ENCODE assay signal across 11 mouse cellular contexts in genomic region chr5:13477653-13478052, GRCm38 (mm10).
A peak's percentile ranks its signal among the peaks of the same experiment; 100 is the strongest.
DNase-seq lines count a peak whose midpoint lies in the region; ATAC-seq and TF ChIP-seq lines count a peak whose summit lies in the region.
"Had no signal": no experiment of that assay in that cellular context is flagged by ENCODE, and none has a peak within 500 bp of the region (broad histone marks: within the 10 kb centered on the region; RNA-seq: fewer than 3 reads in every experiment).

No protein-coding gene starts in this region.

- no peak for ATAC-seq in heart, postnatal 0 days (ENCODE audit: insufficient read depth, low read depth)
- ATAC-seq in heart, embryonic 11.5 days (replicated peaks; ENCODE audit: insufficient number of reproducible peaks, low FRiP score, low TSS enrichment), result no peak
- ATAC-seq in lung, postnatal 0 days, result peak; percentile 35; the same call in 1 of the 2 replicates
- peak; percentile 72 for ATAC-seq in stomach, embryonic 16.5 days (ENCODE audit: insufficient read depth, low FRiP score)

- TF ChIP-seq EP300 in heart, postnatal 0 days (IDR thresholded peaks at IDR 0.05; ENCODE audit: low read depth), result no peak
- no peak for TF ChIP-seq EP300 in lung, postnatal 0 days (IDR thresholded peaks at IDR 0.05)

- no peak overlapping the region for H3K4me3 ChIP-seq in heart, postnatal 0 days (ENCODE audit: low read depth, low read length)
- no peak overlapping the region for H3K4me3 ChIP-seq in heart, embryonic 11.5 days (ENCODE audit: low read depth, low read length)
- H3K4me3 ChIP-seq in lung, postnatal 0 days (ENCODE audit: low read depth, low read length), result no peak overlapping the region
- H3K4me3 ChIP-seq in stomach, embryonic 16.5 days (replicated peaks; ENCODE audit: low read length), result no peak overlapping the region
- no peak overlapping the region for H3K4me3 ChIP-seq in heart, embryonic 10.5 days
- H3K4me3 ChIP-seq: limb, embryonic 15.5 days had no signal

- DNase-seq in heart, postnatal 0 days (ENCODE audit: low spot score), result peak; percentile 37
- peak; percentile 53 for DNase-seq in lung, postnatal 0 days (ENCODE audit: low spot score)
- DNase-seq in lung, postnatal 36 days, result no peak
- DNase-seq in adipocyte (ENCODE audit: low spot score), result peak; percentile 67
- no peak for DNase-seq in heart, embryonic 10.5 days (ENCODE audit: low spot score)
- DNase-seq: cerebellum, postnatal 14 days; heart, postnatal 36 days; right cerebral cortex, postnatal 4 days had no signal

- no peak overlapping the region for H3K4me2 ChIP-seq in heart, postnatal 0 days (ENCODE audit: low read depth, low read length)
- H3K4me2 ChIP-seq in heart, embryonic 11.5 days, result no peak overlapping the region
- H3K4me2 ChIP-seq in lung, postnatal 0 days (replicated peaks; ENCODE audit: low read depth, low read length), result no peak overlapping the region
- H3K4me2 ChIP-seq in stomach, embryonic 16.5 days (ENCODE audit: low read depth, low read length), result no peak overlapping the region
- H3K4me2 ChIP-seq: limb, embryonic 15.5 days had no signal

- H3K36me3 ChIP-seq in heart, postnatal 0 days (replicated peaks; ENCODE audit: control insufficient read depth, insufficient read depth, low read length), result no peaks in the 10 kb centered on the region
- H3K36me3 ChIP-seq in heart, embryonic 11.5 days (ENCODE audit: control insufficient read depth, insufficient read depth, low read length), result no peaks in the 10 kb centered on the region
- no peaks in the 10 kb centered on the region for H3K36me3 ChIP-seq in lung, postnatal 0 days (ENCODE audit: insufficient read depth, low read length)
- no peaks in the 10 kb centered on the region for H3K36me3 ChIP-seq in stomach, embryonic 16.5 days (ENCODE audit: control insufficient read depth, insufficient read depth, low read length)
- no peaks in the 10 kb centered on the region for H3K36me3 ChIP-seq in heart, embryonic 10.5 days

- no peak overlapping the region for H3K27ac ChIP-seq in heart, postnatal 0 days (ENCODE audit: low read depth)
- H3K27ac ChIP-seq in heart, embryonic 11.5 days (ENCODE audit: low read depth, low read length), result no peak overlapping the region
- no peak overlapping the region for H3K27ac ChIP-seq in lung, postnatal 0 days (ENCODE audit: low read length)
- no peak overlapping the region for H3K27ac ChIP-seq in stomach, embryonic 16.5 days (ENCODE audit: low read length)
- no peak overlapping the region for H3K27ac ChIP-seq in heart, embryonic 10.5 days
- H3K27ac ChIP-seq: limb, embryonic 15.5 days had no signal

- no peaks in the 10 kb centered on the region for H3K9me3 ChIP-seq in heart, postnatal 0 days (replicated peaks; ENCODE audit: control insufficient read depth, low read length)
- no peaks in the 10 kb centered on the region for H3K9me3 ChIP-seq in heart, embryonic 11.5 days (replicated peaks; ENCODE audit: control insufficient read depth, low read length)
- H3K9me3 ChIP-seq in lung, postnatal 0 days (ENCODE audit: low read length), result no peaks in the 10 kb centered on the region
- no peaks in the 10 kb centered on the region for H3K9me3 ChIP-seq in stomach, embryonic 16.5 days (replicated peaks; ENCODE audit: control insufficient read depth, low read length)
- no peaks in the 10 kb centered on the region for H3K9me3 ChIP-seq in heart, embryonic 10.5 days
- H3K9me3 ChIP-seq: limb, embryonic 15.5 days had no signal

- no peaks in the 10 kb centered on the region for H3K27me3 ChIP-seq in heart, postnatal 0 days (ENCODE audit: control insufficient read depth, insufficient read depth, low read length)
- H3K27me3 ChIP-seq in heart, embryonic 11.5 days (ENCODE audit: control insufficient read depth, insufficient read depth, low read length), result no peaks in the 10 kb centered on the region
- no peaks in the 10 kb centered on the region for H3K27me3 ChIP-seq in lung, postnatal 0 days (replicated peaks; ENCODE audit: insufficient read depth, low read length)
- H3K27me3 ChIP-seq in stomach, embryonic 16.5 days (ENCODE audit: control insufficient read depth, insufficient read depth, low read length), result no peaks in the 10 kb centered on the region
- H3K27me3 ChIP-seq in heart, embryonic 10.5 days (ENCODE audit: insufficient read depth, poor library complexity, severe bottlenecking), result no peaks in the 10 kb centered on the region
- H3K27me3 ChIP-seq: limb, embryonic 15.5 days had no signal

- H3K9ac ChIP-seq in heart, postnatal 0 days (replicated peaks; ENCODE audit: low read depth, low read length), result no peak overlapping the region
- no peak overlapping the region for H3K9ac ChIP-seq in heart, embryonic 11.5 days (ENCODE audit: low read depth, low read length)
- no peak overlapping the region for H3K9ac ChIP-seq in lung, postnatal 0 days (replicated peaks; ENCODE audit: low read depth)
- H3K9ac ChIP-seq in stomach, embryonic 16.5 days (ENCODE audit: low read length), result no peak overlapping the region
- H3K9ac ChIP-seq: limb, embryonic 15.5 days had no signal

- H3K4me1 ChIP-seq in heart, postnatal 0 days (ENCODE audit: control insufficient read depth, insufficient read depth), result no peaks in the 10 kb centered on the region
- no peaks in the 10 kb centered on the region for H3K4me1 ChIP-seq in heart, embryonic 11.5 days (ENCODE audit: control insufficient read depth, insufficient read depth, low read length)
- no peaks in the 10 kb centered on the region for H3K4me1 ChIP-seq in lung, postnatal 0 days (ENCODE audit: insufficient read depth, low read depth, low read length)
- H3K4me1 ChIP-seq in stomach, embryonic 16.5 days (ENCODE audit: control insufficient read depth, insufficient read depth, low read length), result no peaks in the 10 kb centered on the region
- no peaks in the 10 kb centered on the region for H3K4me1 ChIP-seq in heart, embryonic 10.5 days
- H3K4me1 ChIP-seq: limb, embryonic 15.5 days had no signal

- WGBS in heart, postnatal 0 days, result 20% methylated on average over 1 of the region's 1 CpGs
- 21% methylated on average over 1 of the region's 1 CpGs for WGBS in heart, embryonic 11.5 days (ENCODE audit: insufficient replicate concordance)
- WGBS in lung, postnatal 0 days, result 35% methylated on average over 1 of the region's 1 CpGs
- WGBS in stomach, embryonic 16.5 days, result 41% methylated on average over 1 of the region's 1 CpGs
- 47% methylated on average over 1 of the region's 1 CpGs for WGBS in heart, embryonic 10.5 days

- no peak for TF ChIP-seq CTCF in heart, postnatal 0 days (IDR thresholded peaks at IDR 0.05; ENCODE audit: low read depth)
- no peak for TF ChIP-seq CTCF in lung, postnatal 0 days (IDR thresholded peaks at IDR 0.05)

Comparison
In these comparisons a context has a peak if more than half of its experiments do, and no peak if none do; other contexts are left out.
1. DNase-seq: peak in heart, postnatal 0 days (single experiment), lung, postnatal 0 days (single experiment) and adipocyte (single experiment); none in lung, postnatal 36 days (single experiment) and heart, embryonic 10.5 days (single experiment).
2. ATAC-seq: peak in lung, postnatal 0 days (single experiment) and stomach, embryonic 16.5 days (single experiment); none in heart, postnatal 0 days (single experiment) and heart, embryonic 11.5 days (single experiment).